Mouse (Mus musculus): ENCODE results near the gene Tex13b.
"Not testable (repeated sequence)": the region's sequence is repeated elsewhere in the genome, so short reads cannot be mapped to it uniquely, and the experiment has no call there.

Gene Tex13b

GRCm38 (mm10) chrX:140813312-140814006, at the start of gene Tex13b:
Gene Tex13b (minus strand): TSS chrX:140813433.
- no peak for DNase-seq (ENCODE audit: low spot score)

- DNase-seq (ENCODE audit: low spot score), result no peak
Observed at GRCm38 (mm10) chrX:140862760-140863159, 49.5 kb upstream of the Tex13b start.

- peak; percentile 6 for DNase-seq (ENCODE audit: low spot score)
Observed at GRCm38 (mm10) chrX:140857445-140857844, 44.2 kb upstream of the Tex13b start.

- not testable (repeated sequence) for DNase-seq (ENCODE audit: low spot score)
Observed at GRCm38 (mm10) chrX:140857040-140857439, 43.8 kb upstream of the Tex13b start.

- DNase-seq (ENCODE audit: low spot score), result no peak
Observed at GRCm38 (mm10) chrX:140854561-140854960, 41.3 kb upstream of the Tex13b start.

GRCm38 (mm10) chrX:140845401-140845800, 32.2 kb upstream of the Tex13b start:
- DNase-seq (ENCODE audit: low spot score), result not testable (repeated sequence)

GRCm38 (mm10) chrX:140839887-140840286, 26.7 kb upstream of the Tex13b start:
- no peak for DNase-seq (ENCODE audit: low spot score)

GRCm38 (mm10) chrX:140838077-140838476, 24.8 kb upstream of the Tex13b start:
- no peak for DNase-seq (ENCODE audit: low spot score)

- DNase-seq (ENCODE audit: low spot score), result no peak
Observed at GRCm38 (mm10) chrX:140831706-140832105, 18.5 kb upstream of the Tex13b start.

- DNase-seq (ENCODE audit: low spot score), result no peak
Observed at GRCm38 (mm10) chrX:140822295-140822694, 9.1 kb upstream of the Tex13b start.

- no peak for DNase-seq (ENCODE audit: low spot score)
Observed at GRCm38 (mm10) chrX:140805340-140805739, 7.9 kb downstream of the Tex13b start.

- DNase-seq (ENCODE audit: low spot score), result no peak
Observed at GRCm38 (mm10) chrX:140769794-140770193, 43.4 kb downstream of the Tex13b start.
